Mouse (Mus musculus) urinary bladder, adult 2 months (tissue): ENCODE data around the gene Scgb1a1. TPM values are rescaled to one million over a fixed set of nuclear protein-coding genes. Genes with fewer than 3 reads are reported as not detected.
"Not testable (repeated sequence)": the region's sequence is repeated elsewhere in the genome, so short reads cannot be mapped to it uniquely, and the experiment has no call there.

ENCODE experiments used
- DNase-seq: peaks from one replicate; pipeline ENCODE4 v3.0.0; 2022; ENCODE audit warnings: low spot score
- polyA plus RNA-seq: library from polyadenylated mRNA; depleted of rRNA; stranded (reverse); fragments of >200 nt; gene quantifications from 2 replicates; pipeline ENCODE4 v1.2.3, GENCODE M21; 2012

Scgb1a1 gene
- polyA plus RNA-seq, 1 experiment = 0.23 TPM

- DNase-seq = no peak
Observed at GRCm38 (mm10) chr19:9067292-9067691, 20.5 kb downstream of the Scgb1a1 start.

- no peak for DNase-seq
Observed at GRCm38 (mm10) chr19:9065621-9066561, 21.9 kb downstream of the Scgb1a1 start.

GRCm38 (mm10) chr19:9063831-9064230 lies 23.9 kb downstream of the Scgb1a1 start:
- DNase-seq = no peak

GRCm38 (mm10) chr19:9062822-9063221 lies 24.9 kb downstream of the Scgb1a1 start:
- no peak for DNase-seq

GRCm38 (mm10) chr19:9061221-9061893 lies 26.4 kb downstream of the Scgb1a1 start:
- no peak for DNase-seq

GRCm38 (mm10) chr19:9060103-9060502 lies 27.7 kb downstream of the Scgb1a1 start:
- DNase-seq = no peak

GRCm38 (mm10) chr19:9059391-9059790 lies 28.4 kb downstream of the Scgb1a1 start:
- no peak for DNase-seq

- no peak for DNase-seq
Observed at GRCm38 (mm10) chr19:9058944-9059343, 28.8 kb downstream of the Scgb1a1 start.

GRCm38 (mm10) chr19:9058331-9058884 lies 29.4 kb downstream of the Scgb1a1 start:
- no peak for DNase-seq

GRCm38 (mm10) chr19:9057679-9058078 lies 30.1 kb downstream of the Scgb1a1 start:
- no peak for DNase-seq

GRCm38 (mm10) chr19:9055703-9056355 lies 31.9 kb downstream of the Scgb1a1 start:
- DNase-seq = no peak

GRCm38 (mm10) chr19:9055153-9055552 lies 32.6 kb downstream of the Scgb1a1 start:
- DNase-seq = no peak

- no peak for DNase-seq
Observed at GRCm38 (mm10) chr19:9052803-9053431, 34.8 kb downstream of the Scgb1a1 start.

- DNase-seq = not testable (repeated sequence)
Observed at GRCm38 (mm10) chr19:9051985-9052384, 35.8 kb downstream of the Scgb1a1 start.

GRCm38 (mm10) chr19:9050294-9051229 lies 37.2 kb downstream of the Scgb1a1 start:
- DNase-seq = no peak

GRCm38 (mm10) chr19:9048981-9049687 lies 38.6 kb downstream of the Scgb1a1 start:
- no peak for DNase-seq

- DNase-seq = no peak
Observed at GRCm38 (mm10) chr19:9047946-9048387, 39.8 kb downstream of the Scgb1a1 start.

GRCm38 (mm10) chr19:9047207-9047945 lies 40.4 kb downstream of the Scgb1a1 start:
- no peak for DNase-seq

GRCm38 (mm10) chr19:9044291-9044690 lies 43.5 kb downstream of the Scgb1a1 start:
- no peak for DNase-seq
